Mouse (Mus musculus) spleen, adult 2 months (tissue): ENCODE measurements around the gene Mapkap1.

ENCODE experiments used
- CTCF ChIP-seq: fragments of 200-500 bp; IDR thresholded peaks from 2 replicates; pipeline ENCODE4 v1.5.1; 2011; ENCODE audit warnings: mild to moderate bottlenecking, inconsistent platforms; ENCODE audit not compliant: insufficient read depth, insufficient read length, insufficient replicate concordance; ENCODE audit errors: extremely low read depth
- POLR2A ChIP-seq: fragments of 200-500 bp; IDR thresholded peaks from 2 replicates; pipeline ENCODE4 v1.6.1; 2011; ENCODE audit warnings: low read depth, low read length, inconsistent platforms

GRCm38 (mm10) chr2:34671385-34672026, 264.9 kb downstream of the Mapkap1 start:
- TF ChIP-seq POLR2A (no peak), CTCF (peak; percentile 41; the same call in 1 of the 2 replicates)
